Mouse (Mus musculus): ENCODE measurements around the gene Atoh7.

Gene Atoh7

GRCm38 (mm10) chr10:63098191-63098590 is 1.3 kb upstream of the Atoh7 start:
- no peak for DNase-seq (ENCODE audit: low spot score in 2 of 2)

GRCm38 (mm10) chr10:63099941-63100562 is 601 bp downstream of the Atoh7 start:
- peak in 1 of 2 experiments; percentile 34 for DNase-seq (ENCODE audit: low spot score in 2 of 2)

DNA sequence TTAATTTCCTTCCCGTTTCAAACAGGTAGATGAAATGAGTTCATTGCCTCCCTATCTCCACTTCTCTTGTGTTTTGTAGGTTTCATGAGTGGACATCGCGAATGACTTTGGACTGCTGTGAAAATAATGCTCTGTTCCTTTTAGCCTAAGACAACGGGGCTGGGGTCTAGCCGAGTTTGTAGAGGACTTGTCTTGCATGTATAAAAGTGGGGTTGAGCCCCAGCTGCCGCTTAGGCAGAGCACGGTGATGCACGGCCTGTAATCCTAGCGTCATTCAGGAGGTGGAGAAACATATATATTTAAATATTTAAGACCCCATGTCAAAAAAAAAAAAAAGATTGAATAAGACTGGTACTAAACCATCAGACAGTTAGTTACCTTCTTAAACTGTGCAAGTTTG is 1.2 kb downstream of the Atoh7 start:
- DNase-seq (ENCODE audit: low spot score in 2 of 2), result no peak

DNA sequence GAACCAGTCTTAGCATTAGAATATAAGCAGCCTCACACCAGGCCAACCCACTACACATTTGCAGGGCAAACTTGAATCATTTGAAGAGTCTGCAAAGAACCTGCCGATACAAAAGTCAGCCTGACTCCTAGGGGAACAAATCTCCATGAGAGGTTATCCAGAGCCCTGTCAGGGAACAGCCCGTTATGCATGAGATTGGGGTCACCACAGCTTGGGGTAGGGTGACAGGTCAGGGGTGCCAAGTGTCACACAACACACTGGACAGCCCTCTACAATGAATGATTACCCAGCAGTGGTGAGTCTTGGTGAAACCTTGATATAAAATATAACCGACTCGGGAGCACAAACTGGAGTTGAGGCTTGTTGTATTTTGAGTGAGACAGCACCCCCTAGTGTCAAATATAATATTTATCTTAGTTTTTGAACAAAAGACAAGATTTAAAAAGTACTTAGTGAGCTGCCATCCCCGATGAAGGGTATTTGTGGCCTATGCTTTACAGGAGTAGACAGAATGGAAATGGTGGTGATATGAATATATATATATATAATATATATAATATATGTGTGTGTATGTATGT is 13.7 kb downstream of the Atoh7 start:
- DNase-seq (ENCODE audit: low spot score in 2 of 2), result no peak

DNA sequence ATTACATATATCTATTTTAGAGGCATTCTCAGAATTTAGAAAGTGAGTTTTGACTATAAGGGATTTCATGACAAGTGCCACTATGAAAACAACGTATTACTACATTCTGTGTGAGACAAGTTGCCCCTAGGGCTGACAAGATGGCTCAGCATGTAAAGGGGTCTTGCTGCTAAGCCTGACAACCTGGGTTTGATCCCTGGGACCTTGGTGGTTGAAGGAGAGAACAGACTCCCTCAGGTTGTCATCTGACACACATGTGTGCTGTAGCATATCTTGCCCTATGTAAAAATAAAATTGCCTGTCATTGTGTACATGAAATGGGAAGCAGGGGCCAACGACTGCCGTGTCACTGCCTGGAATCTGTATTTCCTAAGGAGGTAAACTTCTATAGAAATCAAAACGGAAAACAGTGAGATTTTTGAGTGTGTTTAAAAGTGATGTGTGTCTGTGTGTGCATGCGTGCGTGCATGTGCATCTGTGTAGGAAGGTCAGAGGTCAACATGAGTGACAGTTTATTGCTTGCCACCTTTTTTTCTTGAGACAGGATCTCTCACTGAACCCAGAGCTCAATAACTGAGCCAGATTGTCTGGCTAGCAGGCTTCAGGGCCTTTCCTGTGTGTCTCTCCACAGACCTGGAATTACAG is 14.4 kb downstream of the Atoh7 start:
- no peak for DNase-seq (ENCODE audit: low spot score in 2 of 2)

DNA sequence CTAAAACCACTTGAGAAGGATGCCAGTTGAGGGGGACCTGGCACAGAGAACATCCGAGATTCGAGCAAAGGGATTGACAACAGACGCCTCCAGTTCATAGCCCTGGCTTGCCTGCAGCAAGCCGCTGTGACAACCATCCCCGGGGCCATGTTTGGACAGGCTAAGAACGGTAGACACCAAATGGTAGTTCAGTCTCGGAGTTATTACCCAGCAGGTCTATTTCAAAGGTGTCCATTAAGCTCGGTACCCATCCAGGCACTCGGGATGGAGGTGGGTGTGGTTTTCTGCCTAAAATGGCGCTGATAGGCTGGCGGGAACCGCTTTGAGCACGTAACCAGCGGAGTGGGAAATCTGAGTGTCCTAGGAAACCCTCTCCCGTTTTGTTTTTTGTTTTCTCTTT is 16.4 kb downstream of the Atoh7 start:
- DNase-seq (ENCODE audit: low spot score in 2 of 2), result no peak

DNA sequence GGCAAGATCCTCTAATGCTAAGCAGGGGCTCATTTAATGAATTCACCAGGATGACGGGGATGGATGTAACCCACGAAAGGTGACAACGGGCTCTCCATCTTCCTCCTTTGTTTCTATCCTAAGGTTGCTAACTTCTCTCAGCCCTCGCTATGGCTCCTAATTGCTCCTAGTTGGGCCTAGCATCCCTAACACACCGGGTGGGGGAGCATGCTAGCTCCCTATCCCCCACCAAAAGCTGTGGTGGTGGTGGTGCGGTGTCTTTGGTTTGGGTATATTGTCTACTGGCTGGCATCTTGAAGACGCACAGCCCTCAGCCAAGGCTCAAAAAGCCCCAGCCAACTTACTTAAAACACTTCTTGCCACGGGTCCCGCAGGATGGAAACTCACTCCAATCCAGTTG is 16.9 kb downstream of the Atoh7 start:
- no peak for DNase-seq (ENCODE audit: low spot score in 2 of 2)

GRCm38 (mm10) chr10:63117583-63117982 is 18.1 kb downstream of the Atoh7 start:
- no peak for DNase-seq (ENCODE audit: low spot score in 2 of 2)

DNA sequence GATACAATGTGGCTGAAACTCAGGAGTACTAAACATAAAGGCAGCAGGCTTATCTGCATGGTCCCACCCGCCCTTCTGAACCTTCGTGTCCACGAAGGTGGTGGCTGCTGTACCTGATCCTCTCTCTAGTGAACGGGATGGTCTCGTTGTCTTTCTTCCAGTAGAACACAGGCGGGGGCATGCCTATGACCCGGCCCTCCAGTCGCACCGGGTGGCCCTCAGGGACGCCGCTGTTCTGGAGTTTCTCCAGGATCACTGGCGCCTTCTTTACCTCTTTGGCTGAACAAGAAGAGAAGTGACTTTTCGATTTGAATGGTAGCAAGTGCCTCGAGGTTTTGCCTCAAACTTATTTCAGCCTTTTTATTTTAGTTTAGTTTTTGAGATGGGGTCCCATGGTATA is 20.5 kb downstream of the Atoh7 start:
- DNase-seq (ENCODE audit: low spot score in 2 of 2), result no peak

DNA sequence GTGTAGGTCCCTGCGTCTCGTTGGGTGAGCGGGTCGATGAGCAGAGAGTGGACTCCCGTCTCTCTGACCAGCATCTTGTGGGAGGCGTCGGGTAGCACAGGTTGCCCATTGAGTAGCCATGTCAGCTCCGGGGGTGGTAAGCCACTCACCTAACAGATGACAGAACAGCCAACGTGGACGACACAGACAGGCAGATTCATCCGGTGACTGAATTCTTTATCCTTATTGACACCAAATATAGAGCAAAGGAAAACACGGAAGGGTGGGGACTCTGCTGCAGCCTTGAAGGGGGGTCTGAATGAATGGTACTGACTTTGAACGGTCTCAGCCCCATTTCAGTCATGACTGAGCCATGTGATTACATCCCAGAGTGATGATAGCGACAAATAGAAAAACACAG is 22.5 kb downstream of the Atoh7 start:
- DNase-seq (ENCODE audit: low spot score in 2 of 2), result no peak

DNA sequence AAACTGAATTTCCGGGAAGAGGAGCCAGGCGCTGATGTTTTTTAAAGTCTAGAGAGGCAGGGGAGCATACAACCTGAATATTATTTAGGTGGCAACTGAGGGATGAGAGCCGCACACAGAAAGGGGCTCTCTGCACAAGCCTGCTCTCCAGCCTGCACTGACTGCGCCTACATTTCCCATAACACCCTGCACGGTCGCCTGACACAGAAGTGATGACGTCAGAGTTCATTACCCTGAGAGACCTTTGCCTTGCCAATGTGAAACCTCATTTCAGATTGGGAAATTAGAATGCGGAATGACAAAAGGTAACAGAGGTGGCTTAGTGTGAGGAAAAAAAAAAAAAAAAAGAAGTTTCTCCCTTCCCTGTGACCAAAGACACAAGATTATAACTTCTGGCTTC is 23.1 kb downstream of the Atoh7 start:
- peak in 1 of 2 experiments; percentile 32 for DNase-seq (ENCODE audit: low spot score in 2 of 2)

- no peak for DNase-seq (ENCODE audit: low spot score in 2 of 2)
Measured at GRCm38 (mm10) chr10:63123141-63123540, 23.7 kb downstream of the Atoh7 start.

- no peak for DNase-seq (ENCODE audit: low spot score in 2 of 2)
Measured at GRCm38 (mm10) chr10:63124016-63124415, 24.6 kb downstream of the Atoh7 start.

DNA sequence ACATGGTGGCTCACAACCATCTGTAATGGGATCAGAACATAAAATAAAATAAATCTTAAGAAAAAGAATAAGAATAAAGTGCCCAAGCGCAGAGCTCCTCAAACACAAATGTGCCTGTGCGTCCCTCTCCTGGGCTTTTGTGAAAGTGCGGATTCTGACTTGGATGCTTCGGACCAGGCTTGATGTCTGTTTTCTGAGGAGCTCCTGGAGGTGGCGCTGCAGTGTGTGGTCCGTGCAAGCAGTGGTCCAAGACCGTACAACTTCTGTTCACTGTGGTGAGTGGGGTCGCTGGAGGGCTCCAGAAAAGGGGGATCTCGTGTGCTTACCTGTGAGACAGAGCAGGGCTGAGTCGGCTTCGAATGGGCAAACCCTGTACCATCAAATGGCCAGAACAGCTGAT is 25.9 kb downstream of the Atoh7 start:
- no peak for DNase-seq (ENCODE audit: low spot score in 2 of 2)

- no peak for DNase-seq (ENCODE audit: low spot score in 2 of 2)
Measured at GRCm38 (mm10) chr10:63126116-63126515, 26.7 kb downstream of the Atoh7 start.

DNA sequence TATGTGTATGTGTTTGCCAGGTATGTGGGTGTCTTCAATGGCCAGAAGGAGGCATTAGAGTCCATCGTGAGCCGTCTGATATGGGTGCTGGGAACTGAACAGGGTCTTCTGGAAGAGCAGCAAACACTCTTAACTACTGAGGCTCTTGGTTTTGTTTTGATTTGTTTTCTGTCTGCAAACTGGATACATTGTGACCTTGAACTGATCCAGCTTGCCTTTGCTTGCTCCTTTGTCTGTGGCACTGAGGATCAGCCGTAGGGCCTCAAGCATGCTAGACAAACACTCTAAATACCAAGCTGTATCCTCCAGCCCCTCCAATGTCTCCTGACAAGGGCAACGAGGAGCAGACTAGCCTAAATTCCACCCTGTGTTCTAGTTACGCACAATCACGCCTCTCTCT is 27.7 kb downstream of the Atoh7 start:
- DNase-seq (ENCODE audit: low spot score in 2 of 2), result no peak

GRCm38 (mm10) chr10:63128256-63128655 is 28.8 kb downstream of the Atoh7 start:
- no peak for DNase-seq (ENCODE audit: low spot score in 2 of 2)

DNA sequence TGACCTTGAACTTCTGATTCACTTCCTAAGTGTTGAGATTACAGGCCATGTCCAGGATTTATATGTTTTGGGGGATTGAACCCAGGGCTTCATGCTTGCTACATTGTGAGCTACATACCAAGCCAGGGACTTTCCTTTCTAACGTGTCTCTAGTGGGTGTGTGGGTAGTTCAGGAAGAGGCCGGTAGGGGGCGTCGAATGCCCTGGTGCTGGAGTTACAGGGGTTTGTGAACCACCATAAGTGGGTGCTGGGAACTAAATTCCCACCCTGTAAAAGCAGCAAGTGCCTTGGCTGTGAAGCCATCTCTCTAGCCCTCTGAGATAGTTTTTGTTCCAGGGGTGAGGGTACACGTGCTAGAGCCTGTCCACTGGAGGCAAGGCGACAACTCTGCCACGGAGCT is 31.0 kb downstream of the Atoh7 start:
- DNase-seq (ENCODE audit: low spot score in 2 of 2), result peak in 1 of 2 experiments; percentile 29

DNA sequence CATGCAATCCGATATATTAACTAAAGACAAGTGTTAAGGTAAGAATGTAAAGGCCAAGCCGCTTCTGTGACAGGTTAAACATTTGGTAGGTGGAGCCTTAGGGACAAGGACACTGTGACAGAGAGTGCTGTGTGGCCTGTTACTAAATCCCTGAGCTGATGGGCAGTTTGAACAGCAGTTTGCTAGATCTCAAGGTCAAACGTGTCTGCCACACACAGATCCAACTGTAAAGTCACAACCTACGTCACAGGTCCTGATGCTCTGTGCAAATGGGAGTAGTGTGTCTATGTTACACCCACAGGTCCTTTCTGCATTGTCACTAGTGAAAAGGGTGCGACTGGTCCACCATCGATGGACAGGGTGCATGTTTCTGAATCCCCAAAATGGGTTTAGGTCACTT is 32.9 kb downstream of the Atoh7 start:
- no peak for DNase-seq (ENCODE audit: low spot score in 2 of 2)

GRCm38 (mm10) chr10:63133326-63133725 is 33.9 kb downstream of the Atoh7 start:
- no peak for DNase-seq (ENCODE audit: low spot score in 2 of 2)

DNA sequence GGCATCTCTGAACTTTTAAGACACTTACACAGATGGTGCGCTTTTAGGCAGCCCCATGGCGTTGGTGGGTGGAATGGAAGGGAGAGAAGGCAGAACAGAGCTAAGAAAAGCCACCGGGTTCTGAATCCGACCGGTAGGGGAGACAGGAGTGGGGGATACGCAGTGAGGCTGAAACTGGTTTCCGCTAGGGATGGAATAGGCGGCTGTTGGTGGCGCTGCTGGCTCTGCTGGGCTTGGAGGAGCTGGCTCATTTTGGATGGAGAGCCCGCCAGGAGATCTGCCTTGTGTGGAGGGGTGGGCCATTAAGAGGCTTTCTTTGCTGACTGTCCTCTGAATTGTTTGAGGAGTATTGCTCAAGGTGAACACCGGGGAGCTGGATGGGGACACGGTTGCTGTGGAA is 36.2 kb downstream of the Atoh7 start:
- no peak for DNase-seq (ENCODE audit: low spot score in 2 of 2)

DNA sequence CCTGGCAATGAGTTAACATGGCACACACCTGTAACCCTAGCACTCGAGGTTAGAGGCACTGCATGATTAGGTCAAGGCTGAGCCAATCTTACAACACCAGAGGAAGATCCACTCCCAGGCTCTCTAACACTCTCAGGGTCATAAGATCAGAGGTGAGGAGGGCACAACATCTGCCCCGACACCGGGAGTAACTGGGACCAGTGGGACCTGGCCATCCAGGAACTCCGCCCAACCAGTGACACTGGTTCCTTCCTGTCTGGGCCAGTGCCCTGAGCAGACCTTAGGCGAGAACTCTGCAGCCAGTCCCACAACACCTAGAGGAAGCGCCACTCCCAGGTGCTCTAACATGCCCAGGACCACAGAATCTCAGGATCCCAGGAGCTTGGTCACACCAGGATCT is 37.0 kb downstream of the Atoh7 start:
- no peak for DNase-seq (ENCODE audit: low spot score in 2 of 2)

DNA sequence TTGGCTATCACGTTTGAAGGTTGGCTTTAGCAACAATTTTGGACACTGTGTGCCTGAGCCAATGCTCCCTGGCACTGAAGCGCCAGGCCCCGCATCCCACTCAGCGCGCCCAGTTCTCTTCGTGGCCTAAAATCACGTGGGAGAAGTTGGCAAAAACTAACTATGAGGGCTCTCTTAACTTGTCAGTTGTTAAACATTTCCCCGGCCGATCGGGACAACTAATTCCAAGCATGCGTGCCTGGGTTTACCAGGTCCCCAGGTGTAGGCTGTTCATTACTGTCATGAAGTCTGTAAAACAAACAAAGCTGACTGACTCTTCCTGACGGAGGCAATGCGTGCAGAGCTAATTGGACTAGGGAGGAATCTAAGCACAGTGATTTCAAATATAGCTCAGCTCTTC is 43.2 kb downstream of the Atoh7 start:
- DNase-seq (ENCODE audit: low spot score in 2 of 2), result no peak

Measured in spleen, postnatal 10 days (tissue).